Mouse (Mus musculus): ENCODE measurements around the gene Cilp. TPM values are rescaled to one million over a fixed set of nuclear protein-coding genes. Genes with fewer than 3 reads are reported as not detected.

Gene Cilp
- polyA plus RNA-seq, 1 experiment from 2014 or later = 0.23 TPM

- ATAC-seq (ENCODE audit: low read depth) = peak; percentile 63; the same call in 1 of the 2 replicates
- no peak overlapping the region for H3K27ac ChIP-seq (ENCODE audit: low read depth, low read length)
Observed at GRCm38 (mm10) chr9:65231284-65231683, 33.7 kb upstream of the Cilp start.

GRCm38 (mm10) chr9:65233243-65233985, 31.6 kb upstream of the Cilp start:
- ATAC-seq (ENCODE audit: low read depth) = no peak
- Histone ChIP-seq H3K4me1 (ENCODE audit: control insufficient read depth, insufficient read depth, low read length) (peaks cover 7% of the 10 kb centered on the region; the same call in 1 of the 2 replicates), H3K4me2 (ENCODE audit: low read depth, low read length) (no peak overlapping the region), H3K4me3 (ENCODE audit: low read depth, low read length) (no peak overlapping the region), H3K9ac (replicated peaks; ENCODE audit: low read depth, low read length) (no peak overlapping the region), H3K9me3 (ENCODE audit: control insufficient read depth, low read length) (no peaks in the 10 kb centered on the region), H3K36me3 (ENCODE audit: control insufficient read depth, insufficient read depth, low read length) (no peaks in the 10 kb centered on the region), H3K27me3 (ENCODE audit: control insufficient read depth, insufficient read depth, low read length) (no peaks in the 10 kb centered on the region), H3K27ac (ENCODE audit: low read depth, low read length) (no peak overlapping the region)
- WGBS = 89% methylated on average over 9 of the region's 9 CpGs

More at GRCm38 (mm10) chr9:65231284-65231683, 33.7 kb upstream of the Cilp start:
- no peaks in the 10 kb centered on the region for H3K4me1 ChIP-seq (ENCODE audit: control insufficient read depth, insufficient read depth, low read length)
- H3K36me3 ChIP-seq (ENCODE audit: control insufficient read depth, insufficient read depth, low read length) = no peaks in the 10 kb centered on the region
- H3K9me3 ChIP-seq (ENCODE audit: control insufficient read depth, low read length) = no peaks in the 10 kb centered on the region
- no peak overlapping the region for H3K4me2 ChIP-seq (ENCODE audit: low read depth, low read length)
- no peak overlapping the region for H3K4me3 ChIP-seq (ENCODE audit: low read depth, low read length)
- no peak overlapping the region for H3K9ac ChIP-seq (replicated peaks; ENCODE audit: low read depth, low read length)
- WGBS = 29% methylated on average over 8 of the region's 8 CpGs
- H3K27me3 ChIP-seq (ENCODE audit: control insufficient read depth, insufficient read depth, low read length) = no peaks in the 10 kb centered on the region

DNA sequence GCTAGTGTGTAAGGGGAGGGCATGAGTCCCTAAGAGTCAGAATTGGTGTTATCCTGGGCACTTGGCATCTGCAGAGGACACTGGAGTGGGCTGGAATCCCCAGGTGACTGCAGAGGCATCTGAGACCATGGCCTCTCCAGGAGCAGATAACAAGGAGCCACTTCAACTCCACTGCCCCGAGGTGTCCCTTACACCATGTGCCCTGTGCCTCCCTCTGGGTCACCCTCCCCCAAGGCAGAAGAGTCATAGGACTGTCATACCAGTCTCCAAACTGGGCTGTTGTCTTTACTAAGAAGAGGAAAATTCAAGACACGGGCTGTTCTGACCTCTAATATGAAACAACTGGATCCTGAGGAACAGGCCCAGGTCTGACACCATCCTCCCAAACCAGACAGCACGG, 30.2 kb upstream of the Cilp start:
- no peak for ATAC-seq (ENCODE audit: low read depth)
- no peak overlapping the region for H3K9ac ChIP-seq (replicated peaks; ENCODE audit: low read depth, low read length)
- 87% methylated on average over 3 of the region's 3 CpGs for WGBS
- no peak overlapping the region for H3K4me3 ChIP-seq (ENCODE audit: low read depth, low read length)
- H3K4me1 ChIP-seq (ENCODE audit: control insufficient read depth, insufficient read depth, low read length) = peaks cover 11% of the 10 kb centered on the region; the same call in 1 of the 2 replicates
- H3K9me3 ChIP-seq (ENCODE audit: control insufficient read depth, low read length) = no peaks in the 10 kb centered on the region
- H3K27ac ChIP-seq (ENCODE audit: low read depth, low read length) = no peak overlapping the region
- no peak overlapping the region for H3K4me2 ChIP-seq (ENCODE audit: low read depth, low read length)
- no peaks in the 10 kb centered on the region for H3K27me3 ChIP-seq (ENCODE audit: control insufficient read depth, insufficient read depth, low read length)
- no peaks in the 10 kb centered on the region for H3K36me3 ChIP-seq (ENCODE audit: control insufficient read depth, insufficient read depth, low read length)

GRCm38 (mm10) chr9:65235601-65236000, 29.4 kb upstream of the Cilp start:
- Histone ChIP-seq H3K9ac (replicated peaks; ENCODE audit: low read depth, low read length) (no peak overlapping the region), H3K4me1 (ENCODE audit: control insufficient read depth, insufficient read depth, low read length) (peaks cover 11% of the 10 kb centered on the region; the same call in 1 of the 2 replicates), H3K4me3 (ENCODE audit: low read depth, low read length) (no peak overlapping the region), H3K36me3 (ENCODE audit: control insufficient read depth, insufficient read depth, low read length) (no peaks in the 10 kb centered on the region), H3K9me3 (ENCODE audit: control insufficient read depth, low read length) (no peaks in the 10 kb centered on the region), H3K4me2 (ENCODE audit: low read depth, low read length) (no peak overlapping the region), H3K27ac (ENCODE audit: low read depth, low read length) (no peak overlapping the region), H3K27me3 (ENCODE audit: control insufficient read depth, insufficient read depth, low read length) (no peaks in the 10 kb centered on the region)
- 79% methylated on average over 1 of the region's 1 CpGs for WGBS
- no peak for ATAC-seq (ENCODE audit: low read depth)

DNA sequence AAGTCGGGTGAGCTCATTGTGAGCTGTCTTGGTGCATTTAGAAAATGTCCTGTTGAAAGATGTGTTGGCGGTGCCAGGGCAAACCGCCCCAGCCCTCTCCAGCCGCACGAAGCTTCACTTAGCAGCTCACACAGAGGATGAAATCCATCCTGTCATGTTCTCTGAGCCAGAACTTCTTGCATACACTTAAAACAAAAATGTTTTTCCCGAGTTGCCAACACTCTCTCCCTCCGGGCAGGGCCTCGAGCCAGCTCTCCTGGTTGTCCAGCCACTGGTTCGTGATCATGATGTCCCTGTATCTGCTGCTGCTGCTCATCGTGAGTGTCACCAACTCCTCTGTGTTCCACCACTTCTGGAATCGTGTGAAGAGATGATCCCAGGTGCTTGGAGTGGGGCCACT, 27.4 kb upstream of the Cilp start:
- H3K27me3 ChIP-seq (ENCODE audit: control insufficient read depth, insufficient read depth, low read length) = no peaks in the 10 kb centered on the region
- peak overlapping the region; percentile 52; the same call in 1 of the 2 replicates for H3K27ac ChIP-seq (ENCODE audit: low read depth, low read length)
- WGBS = 69% methylated on average over 11 of the region's 11 CpGs
- no peak overlapping the region for H3K4me2 ChIP-seq (ENCODE audit: low read depth, low read length)
- ATAC-seq (ENCODE audit: low read depth) = no peak
- H3K4me3 ChIP-seq (ENCODE audit: low read depth, low read length) = no peak overlapping the region
- peaks cover 11% of the 10 kb centered on the region; the same call in 1 of the 2 replicates for H3K4me1 ChIP-seq (ENCODE audit: control insufficient read depth, insufficient read depth, low read length)
- no peak overlapping the region for H3K9ac ChIP-seq (replicated peaks; ENCODE audit: low read depth, low read length)
- no peaks in the 10 kb centered on the region for H3K9me3 ChIP-seq (ENCODE audit: control insufficient read depth, low read length)
- no peaks in the 10 kb centered on the region for H3K36me3 ChIP-seq (ENCODE audit: control insufficient read depth, insufficient read depth, low read length)

DNA sequence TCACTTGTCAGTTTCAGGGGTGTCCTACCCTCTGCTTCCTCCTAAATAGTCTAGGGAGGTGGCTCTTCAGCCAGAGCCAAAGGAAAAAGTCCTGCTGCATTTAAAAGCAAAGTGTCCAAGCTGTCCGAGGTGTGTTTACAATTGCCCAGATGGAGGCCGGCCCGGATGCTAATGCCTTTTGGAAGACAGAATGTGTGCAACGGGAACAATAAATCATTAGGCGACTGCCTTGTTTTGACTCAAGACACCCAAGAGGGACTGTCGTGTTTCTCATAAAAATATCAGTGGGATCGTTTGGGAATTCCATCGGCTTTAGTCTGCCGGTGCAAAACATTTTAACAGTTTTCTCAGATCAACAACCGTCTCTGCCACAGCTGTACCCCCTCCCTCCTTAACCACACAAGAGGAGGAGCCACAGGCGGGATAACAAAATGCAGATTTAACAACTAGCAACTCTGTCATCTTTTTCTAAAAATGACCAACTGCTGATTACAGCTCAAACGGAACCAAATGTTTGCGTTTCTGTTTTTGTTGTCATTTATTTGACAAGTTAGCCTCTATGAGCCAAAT, 26.7 kb upstream of the Cilp start:
- Histone ChIP-seq H3K9ac (replicated peaks; ENCODE audit: low read depth, low read length) (no peak overlapping the region), H3K36me3 (ENCODE audit: control insufficient read depth, insufficient read depth, low read length) (no peaks in the 10 kb centered on the region), H3K4me1 (ENCODE audit: control insufficient read depth, insufficient read depth, low read length) (peaks cover 11% of the 10 kb centered on the region; the same call in 1 of the 2 replicates), H3K27ac (ENCODE audit: low read depth, low read length) (peak overlapping the region; percentile 52; the same call in 1 of the 2 replicates), H3K9me3 (ENCODE audit: control insufficient read depth, low read length) (no peaks in the 10 kb centered on the region), H3K27me3 (ENCODE audit: control insufficient read depth, insufficient read depth, low read length) (no peaks in the 10 kb centered on the region), H3K4me2 (ENCODE audit: low read depth, low read length) (no peak overlapping the region), H3K4me3 (ENCODE audit: low read depth, low read length) (no peak overlapping the region)
- ATAC-seq (ENCODE audit: low read depth) = no peak
- WGBS = 25% methylated on average over 13 of the region's 13 CpGs

- Histone ChIP-seq H3K9me3 (ENCODE audit: control insufficient read depth, low read length) (no peaks in the 10 kb centered on the region), H3K4me3 (ENCODE audit: low read depth, low read length) (no peak overlapping the region), H3K27ac (ENCODE audit: low read depth, low read length) (no peak overlapping the region), H3K27me3 (ENCODE audit: control insufficient read depth, insufficient read depth, low read length) (no peaks in the 10 kb centered on the region), H3K4me1 (ENCODE audit: control insufficient read depth, insufficient read depth, low read length) (peaks cover 14% of the 10 kb centered on the region; the same call in 1 of the 2 replicates), H3K4me2 (ENCODE audit: low read depth, low read length) (no peak overlapping the region), H3K9ac (replicated peaks; ENCODE audit: low read depth, low read length) (no peak overlapping the region), H3K36me3 (ENCODE audit: control insufficient read depth, insufficient read depth, low read length) (no peaks in the 10 kb centered on the region)
- no peak for ATAC-seq (ENCODE audit: low read depth)
- WGBS = 90% methylated on average over 4 of the region's 4 CpGs
Observed at GRCm38 (mm10) chr9:65239176-65239575, 25.8 kb upstream of the Cilp start.

GRCm38 (mm10) chr9:65239731-65240130, 25.2 kb upstream of the Cilp start:
- no peak overlapping the region for H3K4me2 ChIP-seq (ENCODE audit: low read depth, low read length)
- no peaks in the 10 kb centered on the region for H3K9me3 ChIP-seq (ENCODE audit: control insufficient read depth, low read length)
- no peak overlapping the region for H3K9ac ChIP-seq (replicated peaks; ENCODE audit: low read depth, low read length)
- H3K4me3 ChIP-seq (ENCODE audit: low read depth, low read length) = no peak overlapping the region
- ATAC-seq (ENCODE audit: low read depth) = no peak
- no peaks in the 10 kb centered on the region for H3K27me3 ChIP-seq (ENCODE audit: control insufficient read depth, insufficient read depth, low read length)
- H3K27ac ChIP-seq (ENCODE audit: low read depth, low read length) = no peak overlapping the region
- no peaks in the 10 kb centered on the region for H3K36me3 ChIP-seq (ENCODE audit: control insufficient read depth, insufficient read depth, low read length)
- 91% methylated on average over 5 of the region's 5 CpGs for WGBS
- H3K4me1 ChIP-seq (ENCODE audit: control insufficient read depth, insufficient read depth, low read length) = peaks cover 14% of the 10 kb centered on the region; the same call in 1 of the 2 replicates

DNA sequence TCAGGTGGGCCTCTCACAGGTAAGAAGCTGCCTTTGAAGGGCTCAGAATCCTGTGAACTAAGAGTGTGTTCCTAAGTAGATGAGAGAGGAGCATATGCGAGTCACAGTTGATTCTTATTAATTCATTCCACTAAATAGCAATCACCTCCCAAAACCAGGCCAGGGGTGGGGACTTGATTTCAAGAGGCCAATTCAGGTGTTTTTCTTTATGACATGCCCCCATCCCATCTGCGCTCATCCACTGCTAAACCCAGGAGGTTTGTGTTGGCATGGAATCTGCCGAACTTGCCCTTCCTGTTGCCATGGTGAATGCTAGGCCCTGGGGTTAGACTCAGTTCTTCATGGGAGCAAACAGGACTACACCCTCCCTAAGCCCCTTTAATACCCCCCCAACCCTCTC, 24.4 kb upstream of the Cilp start:
- Histone ChIP-seq H3K4me2 (ENCODE audit: low read depth, low read length) (no peak overlapping the region), H3K4me1 (ENCODE audit: control insufficient read depth, insufficient read depth, low read length) (peaks cover 14% of the 10 kb centered on the region; the same call in 1 of the 2 replicates), H3K9me3 (ENCODE audit: control insufficient read depth, low read length) (no peaks in the 10 kb centered on the region), H3K4me3 (ENCODE audit: low read depth, low read length) (no peak overlapping the region), H3K27me3 (ENCODE audit: control insufficient read depth, insufficient read depth, low read length) (no peaks in the 10 kb centered on the region), H3K27ac (ENCODE audit: low read depth, low read length) (no peak overlapping the region), H3K36me3 (ENCODE audit: control insufficient read depth, insufficient read depth, low read length) (no peaks in the 10 kb centered on the region), H3K9ac (replicated peaks; ENCODE audit: low read depth, low read length) (no peak overlapping the region)
- 59% methylated on average over 3 of the region's 3 CpGs for WGBS
- ATAC-seq (ENCODE audit: low read depth) = no peak

Data from neural tube, embryonic 14.5 days (tissue).